Mouse (Mus musculus): ENCODE measurements at regions not wholly inside any gene's neighbourhood (a gene's known extent, or its start where the extent isn't known, plus 50 kb on each side); places are given as distances from the start of the nearest gene placed in this dataset.

GRCm38 (mm10) chr3:130887540-130888312, 157.5 kb upstream of the Rpl34 start:
- no peak for DNase-seq (ENCODE audit: extremely low spot score)

- no peak for DNase-seq (ENCODE audit: extremely low spot score)
Measured at GRCm38 (mm10) chr3:130885974-130886373, 155.8 kb upstream of the Rpl34 start.

GRCm38 (mm10) chr3:130884393-130884792, 154.2 kb upstream of the Rpl34 start:
- DNase-seq (ENCODE audit: extremely low spot score), result no peak

- DNase-seq (ENCODE audit: extremely low spot score), result no peak
Measured at GRCm38 (mm10) chr3:130883928-130884327, 153.7 kb upstream of the Rpl34 start.

GRCm38 (mm10) chr3:130883319-130883718, 153.1 kb upstream of the Rpl34 start:
- no peak for DNase-seq (ENCODE audit: extremely low spot score)

GRCm38 (mm10) chr3:130880482-130880881, 150.3 kb upstream of the Rpl34 start:
- DNase-seq (ENCODE audit: extremely low spot score), result no peak

- DNase-seq (ENCODE audit: extremely low spot score), result no peak
Measured at GRCm38 (mm10) chr3:130879463-130879862, 149.3 kb upstream of the Rpl34 start.

- no peak for DNase-seq (ENCODE audit: extremely low spot score)
Measured at GRCm38 (mm10) chr3:130878834-130879233, 148.6 kb upstream of the Rpl34 start.

GRCm38 (mm10) chr3:130877981-130878380, 147.8 kb upstream of the Rpl34 start:
- DNase-seq (ENCODE audit: extremely low spot score), result no peak

- DNase-seq (ENCODE audit: extremely low spot score), result no peak
Measured at GRCm38 (mm10) chr3:130873745-130874144, 143.5 kb upstream of the Rpl34 start.

GRCm38 (mm10) chr3:130866952-130867632, 136.9 kb upstream of the Rpl34 start:
- peak; percentile 34 for DNase-seq (ENCODE audit: extremely low spot score)

GRCm38 (mm10) chr3:130864783-130865182, 134.6 kb upstream of the Rpl34 start:
- DNase-seq (ENCODE audit: extremely low spot score), result no peak

- DNase-seq (ENCODE audit: extremely low spot score), result no peak
Measured at GRCm38 (mm10) chr3:130863376-130863775, 133.2 kb upstream of the Rpl34 start.

GRCm38 (mm10) chr3:130860315-130860714, 130.1 kb upstream of the Rpl34 start:
- no peak for DNase-seq (ENCODE audit: extremely low spot score)

GRCm38 (mm10) chr3:130853866-130854265, 123.7 kb upstream of the Rpl34 start:
- DNase-seq (ENCODE audit: extremely low spot score), result no peak

- DNase-seq (ENCODE audit: extremely low spot score), result no peak
Measured at GRCm38 (mm10) chr3:130850766-130851308, 120.6 kb upstream of the Rpl34 start.

GRCm38 (mm10) chr3:130841755-130842154, 111.6 kb upstream of the Rpl34 start:
- no peak for DNase-seq (ENCODE audit: extremely low spot score)

GRCm38 (mm10) chr3:130839924-130840440, 109.8 kb upstream of the Rpl34 start:
- DNase-seq (ENCODE audit: extremely low spot score), result no peak

GRCm38 (mm10) chr3:130838626-130839422, 108.6 kb upstream of the Rpl34 start:
- no peak for DNase-seq (ENCODE audit: extremely low spot score)

GRCm38 (mm10) chr3:130833722-130834121, 103.5 kb upstream of the Rpl34 start:
- DNase-seq (ENCODE audit: extremely low spot score), result no peak

- DNase-seq (ENCODE audit: extremely low spot score), result no peak
Measured at GRCm38 (mm10) chr3:130833082-130833481, 102.9 kb upstream of the Rpl34 start.

GRCm38 (mm10) chr3:130831788-130832187, 101.6 kb upstream of the Rpl34 start:
- no peak for DNase-seq (ENCODE audit: extremely low spot score)
